Mouse (Mus musculus) kidney, postnatal 14 days (tissue): ENCODE measurements around the gene Arl4a.

Experiments
- DNase-seq: peaks from one replicate; pipeline ENCODE4 v3.0.0; 2022; ENCODE audit warnings: mixed read lengths

Arl4a gene

GRCm38 (mm10) chr12:39957931-39958671, 79.7 kb downstream of the Arl4a start:
- DNase-seq: peak; percentile 21

- DNase-seq: peak; percentile 22
Observed at GRCm38 (mm10) chr12:39956396-39956795, 81.4 kb downstream of the Arl4a start.
